Mouse (Mus musculus) right cerebral cortex, postnatal 36 days (tissue): ENCODE data around the gene Hes6.

Source experiments
- DNase-seq, 2 experiments: peaks; one replicate each; pipeline ENCODE4 v3.0.0; 2022; ENCODE audit warnings: low spot score in 2 of 2, mixed read lengths in 1 of 2

Hes6 gene

GRCm38 (mm10) chr1:91405406-91406169, 8.2 kb downstream of the Hes6 start:
- DNase-seq: no peak

- no peak for DNase-seq
Measured at GRCm38 (mm10) chr1:91404976-91405375, 8.9 kb downstream of the Hes6 start.

GRCm38 (mm10) chr1:91398260-91399062, 15.4 kb downstream of the Hes6 start, which contains the start of gene Ilkap:
Gene Ilkap, minus strand, starts transcription at chr1:91398815.
- DNase-seq: peak; percentile 65 to 69

- DNase-seq: no peak
Measured at GRCm38 (mm10) chr1:91397927-91398259, 15.9 kb downstream of the Hes6 start.

GRCm38 (mm10) chr1:91390369-91390768, 23.5 kb downstream of the Hes6 start:
- no peak for DNase-seq

- DNase-seq: no peak
Measured at GRCm38 (mm10) chr1:91381091-91381471, 32.8 kb downstream of the Hes6 start.

GRCm38 (mm10) chr1:91380453-91381090, 33.3 kb downstream of the Hes6 start:
- DNase-seq: peak; percentile 54 to 66

GRCm38 (mm10) chr1:91373414-91373835, 40.4 kb downstream of the Hes6 start:
- no peak for DNase-seq

- no peak for DNase-seq
Measured at GRCm38 (mm10) chr1:91370055-91370454, 43.8 kb downstream of the Hes6 start.

GRCm38 (mm10) chr1:91369408-91369807, 44.4 kb downstream of the Hes6 start:
- DNase-seq: no peak

GRCm38 (mm10) chr1:91367295-91367694, 46.5 kb downstream of the Hes6 start:
- DNase-seq: no peak

- DNase-seq: no peak
Measured at GRCm38 (mm10) chr1:91366215-91367108, 47.4 kb downstream of the Hes6 start, which contains the start of gene Erfe. Gene Erfe, plus strand, starts transcription at chr1:91366430.

- no peak for DNase-seq
Measured at GRCm38 (mm10) chr1:91365816-91366214, 48.0 kb downstream of the Hes6 start.

GRCm38 (mm10) chr1:91364822-91365644, 48.8 kb downstream of the Hes6 start:
- no peak for DNase-seq

- DNase-seq: no peak
Measured at GRCm38 (mm10) chr1:91362113-91362512, 51.7 kb downstream of the Hes6 start.
